Mouse (Mus musculus) megakaryocyte progenitor cell, adult 5-6 weeks (primary cell): ENCODE results near the gene Ephb3. TPM values are rescaled to one million over a fixed set of nuclear protein-coding genes. Genes with fewer than 3 reads are reported as not detected.
A peak's percentile ranks its signal among the peaks of the same experiment; 100 is the strongest.
"Not testable (repeated sequence)": the region's sequence is repeated elsewhere in the genome, so short reads cannot be mapped to it uniquely, and the experiment has no call there.

Source experiments
- ATAC-seq: replicated peaks from 2 replicates; pipeline ENCODE4 v1.8.0; 2016; ENCODE audit warnings: mild to moderate bottlenecking, moderate TSS enrichment, inconsistent platforms; ENCODE audit not compliant: poor library complexity
- total RNA-seq, 2 experiments: library from RNA; stranded (forward) in 1 of 2; stranded (reverse) in 1 of 2; fragments of 157-497, 149-512 nt in 1 of 2; fragments of 200-1000 nt in 1 of 2; gene quantifications; 2 replicates each; pipeline versions ENCODE4 v1.2.3 to v1.2.4; 2015 to 2017

Ephb3 gene
- not detected in 2 replicates for total RNA-seq (2015)
- not detected in 2 replicates for total RNA-seq (2017)

GRCm38 (mm10) chr16:21204367-21205092 lies at the start of gene Ephb3:
TSS of gene Ephb3 (plus strand) at chr16:21204755.
- peak; percentile 96 for ATAC-seq

GRCm38 (mm10) chr16:21156261-21156660 lies 48.3 kb upstream of the Ephb3 start:
- ATAC-seq, result not testable (repeated sequence)

- not testable (repeated sequence) for ATAC-seq
Observed at GRCm38 (mm10) chr16:21159226-21159625, 45.3 kb upstream of the Ephb3 start.

GRCm38 (mm10) chr16:21163423-21163822 lies 41.1 kb upstream of the Ephb3 start:
- ATAC-seq, result 0 out of 2 replicates have a peak, but pooled peaks have one; percentile 26

GRCm38 (mm10) chr16:21165343-21166220 lies 39.0 kb upstream of the Ephb3 start:
- ATAC-seq, result peak; percentile 95

GRCm38 (mm10) chr16:21168730-21169129 lies 35.8 kb upstream of the Ephb3 start:
- ATAC-seq, result no peak

GRCm38 (mm10) chr16:21175236-21175635 lies 29.3 kb upstream of the Ephb3 start:
- no peak for ATAC-seq

GRCm38 (mm10) chr16:21182108-21182507 lies 22.4 kb upstream of the Ephb3 start:
- ATAC-seq, result no peak

GRCm38 (mm10) chr16:21184697-21185096 lies 19.9 kb upstream of the Ephb3 start:
- no peak for ATAC-seq

GRCm38 (mm10) chr16:21187568-21187967 lies 17.0 kb upstream of the Ephb3 start:
- ATAC-seq, result no peak

GRCm38 (mm10) chr16:21188345-21188744 lies 16.2 kb upstream of the Ephb3 start:
- no peak for ATAC-seq

- no peak for ATAC-seq
Observed at GRCm38 (mm10) chr16:21191569-21191968, 13.0 kb upstream of the Ephb3 start.

GRCm38 (mm10) chr16:21192509-21193354 lies 11.8 kb upstream of the Ephb3 start:
- peak; percentile 76 for ATAC-seq

GRCm38 (mm10) chr16:21194182-21194581 lies 10.4 kb upstream of the Ephb3 start:
- ATAC-seq, result no peak

GRCm38 (mm10) chr16:21195260-21195866 lies 9.2 kb upstream of the Ephb3 start:
- ATAC-seq, result no peak

- ATAC-seq, result no peak
Observed at GRCm38 (mm10) chr16:21196576-21196975, 8.0 kb upstream of the Ephb3 start.

- ATAC-seq, result peak; percentile 7; the same call in 1 of the 2 replicates
Observed at GRCm38 (mm10) chr16:21197542-21197941, 7.0 kb upstream of the Ephb3 start.

GRCm38 (mm10) chr16:21198006-21198405 lies 6.5 kb upstream of the Ephb3 start:
- ATAC-seq, result no peak

- peak; percentile 90 for ATAC-seq
Observed at GRCm38 (mm10) chr16:21198529-21198928, 6.0 kb upstream of the Ephb3 start.

GRCm38 (mm10) chr16:21199426-21199825 lies 5.1 kb upstream of the Ephb3 start:
- no peak for ATAC-seq
